Mouse (Mus musculus) liver, embryonic 13.5 days (tissue): ENCODE data around the gene Fancg. TPM values are rescaled to one million over a fixed set of nuclear protein-coding genes. Genes with fewer than 3 reads are reported as not detected.
"Not testable (repeated sequence)": the region's sequence is repeated elsewhere in the genome, so short reads cannot be mapped to it uniquely, and the experiment has no call there.

Source experiments
- ATAC-seq: fragments of 200-750 bp; cut with Nextera tagmentation; 2 replicates; pipeline ENCODE4 v1.8.0; 2017; ENCODE audit warnings: low read depth, mild to moderate bottlenecking, moderate number of reproducible peaks, moderate library complexity
- DNase-seq: peaks from one replicate; pipeline ENCODE4 v3.0.0; 2022
- H3K27ac ChIP-seq: fragments of 300-500 bp; sonication (generic); 2 replicates; pipeline ENCODE4 v1.5.1; 2015; ENCODE audit warnings: moderate library complexity, mild to moderate bottlenecking, inconsistent platforms
- H3K27me3 ChIP-seq: fragments of 300-500 bp; sonication (generic); 2 replicates; pipeline ENCODE4 v1.6.1; 2015; ENCODE audit warnings: mild to moderate bottlenecking, inconsistent platforms
- H3K36me3 ChIP-seq: fragments of 300-500 bp; sonication (generic); 2 replicates; pipeline ENCODE4 v1.6.1; 2015; ENCODE audit warnings: mild to moderate bottlenecking, inconsistent platforms
- H3K4me1 ChIP-seq: fragments of 300-500 bp; sonication (generic); replicated peaks from 2 replicates; pipeline ENCODE4 v1.6.1; 2015; ENCODE audit warnings: inconsistent platforms
- H3K4me2 ChIP-seq: fragments of 300-500 bp; sonication (generic); 2 replicates; pipeline ENCODE4 v1.6.1; 2015; ENCODE audit warnings: inconsistent platforms, mild to moderate bottlenecking, moderate library complexity
- H3K4me3 ChIP-seq: fragments of 300-500 bp; sonication (generic); replicated peaks from 2 replicates; pipeline ENCODE4 v1.5.1; 2015; ENCODE audit warnings: mild to moderate bottlenecking, inconsistent platforms
- H3K9ac ChIP-seq: fragments of 300-500 bp; sonication (generic); 2 replicates; pipeline ENCODE4 v1.6.1; 2015; ENCODE audit warnings: mild to moderate bottlenecking, inconsistent platforms
- H3K9me3 ChIP-seq: fragments of 300-500 bp; sonication (generic); replicated peaks from 2 replicates; pipeline ENCODE4 v1.6.1; 2016; ENCODE audit warnings: inconsistent platforms
- WGBS: fragments of 180-500 bp; shearing (Covaris S2); methylation state at CpG from one replicate; pipeline ENCODE4 v1.1.7; 2015; ENCODE audit not compliant: insufficient replicate concordance; 5-methylcytosine and 5-hydroxymethylcytosine counted together
- polyA plus RNA-seq: library from polyadenylated mRNA; unstranded; fragments of >200 nt; fragmentation: Nextera tagmentation; extraction: Ambion mirVana; gene quantifications from 2 replicates; pipeline ENCODE4 v1.2.1, GENCODE M21; 2015

Gene Fancg
- polyA plus RNA-seq, 1 experiment from 2014 or later = 10.3 TPM

DNA sequence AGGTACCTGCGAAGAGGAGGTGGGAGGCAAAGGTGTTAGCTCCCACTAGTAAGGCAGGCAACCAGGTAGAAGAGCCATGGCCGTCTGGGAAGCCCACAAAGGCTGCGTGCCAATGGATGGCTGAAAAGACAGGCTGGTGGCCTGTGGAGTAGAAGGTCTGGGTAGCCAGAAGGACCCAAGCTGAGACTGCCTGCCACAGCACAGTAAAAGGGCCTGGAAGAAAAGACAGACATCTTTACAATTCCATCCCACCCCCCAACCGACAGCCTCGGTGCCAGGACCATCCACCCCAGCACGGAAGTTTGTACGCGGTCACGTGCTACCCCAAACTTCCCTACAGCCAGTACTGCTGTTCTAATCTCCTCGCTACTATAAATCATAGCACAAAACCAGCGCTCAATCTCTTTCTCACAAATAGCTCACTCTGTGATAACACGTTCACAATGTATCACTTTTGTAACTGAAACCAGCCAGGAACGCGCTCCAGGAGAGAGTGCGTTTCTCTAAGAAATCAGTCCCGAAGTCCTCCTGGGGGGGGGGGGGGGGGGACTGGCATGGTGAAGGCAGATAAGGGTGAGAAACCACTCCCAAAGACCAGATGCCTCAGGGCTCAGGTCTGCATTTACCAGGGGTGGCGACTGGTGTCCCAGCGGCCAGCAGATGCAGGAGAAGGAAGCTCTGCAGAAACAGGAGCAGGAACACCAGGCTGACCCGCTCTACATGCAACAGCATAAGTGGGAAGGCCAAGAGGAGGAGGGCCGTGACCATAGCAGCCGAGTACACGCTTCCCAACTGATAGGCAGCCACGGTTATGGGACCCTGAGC, 9.5 kb upstream of the Fancg start:
- Histone ChIP-seq H3K36me3 (peaks cover 75% of the 10 kb centered on the region), H3K4me2 (no peak overlapping the region), H3K9ac (no peak overlapping the region), H3K9me3 (no peaks in the 10 kb centered on the region), H3K27me3 (no peaks in the 10 kb centered on the region), H3K4me3 (no peak overlapping the region), H3K27ac (peak overlapping the region; percentile 24; the same call in 1 of the 2 replicates), H3K4me1 (peaks cover 33% of the 10 kb centered on the region)
- WGBS = 61% methylated on average over 23 of the region's 23 CpGs
- DNase-seq (no peak), ATAC-seq (peak; percentile 61)

DNA sequence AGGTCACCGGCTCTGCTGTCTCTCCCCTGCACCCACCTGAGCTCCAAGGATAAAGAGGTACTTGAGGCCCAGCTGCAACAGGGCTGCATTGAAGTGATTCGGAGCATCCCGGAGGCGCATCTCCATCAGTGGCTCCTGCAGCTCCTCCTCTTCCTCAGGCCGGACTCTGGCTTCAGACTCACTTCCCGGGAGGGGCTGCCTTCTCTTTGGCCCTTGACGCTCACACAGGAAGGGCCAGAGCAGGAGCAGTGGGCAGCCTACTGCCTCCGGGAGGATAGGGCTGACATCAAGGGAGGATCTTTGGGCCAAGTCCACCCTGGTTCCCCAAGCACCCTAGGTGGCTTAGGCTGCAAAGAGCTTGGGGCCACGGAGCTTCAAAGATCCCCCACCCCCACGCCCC, 8.9 kb upstream of the Fancg start:
- peaks cover 26% of the 10 kb centered on the region for H3K4me1 ChIP-seq
- H3K27me3 ChIP-seq = no peaks in the 10 kb centered on the region
- H3K9ac ChIP-seq = no peak overlapping the region
- H3K4me3 ChIP-seq = no peak overlapping the region
- no peak for ATAC-seq
- H3K4me2 ChIP-seq = no peak overlapping the region
- WGBS = 84% methylated on average over 10 of the region's 10 CpGs
- no peak for DNase-seq
- H3K27ac ChIP-seq = no peak overlapping the region
- no peaks in the 10 kb centered on the region for H3K9me3 ChIP-seq
- peaks cover 74% of the 10 kb centered on the region for H3K36me3 ChIP-seq

DNA sequence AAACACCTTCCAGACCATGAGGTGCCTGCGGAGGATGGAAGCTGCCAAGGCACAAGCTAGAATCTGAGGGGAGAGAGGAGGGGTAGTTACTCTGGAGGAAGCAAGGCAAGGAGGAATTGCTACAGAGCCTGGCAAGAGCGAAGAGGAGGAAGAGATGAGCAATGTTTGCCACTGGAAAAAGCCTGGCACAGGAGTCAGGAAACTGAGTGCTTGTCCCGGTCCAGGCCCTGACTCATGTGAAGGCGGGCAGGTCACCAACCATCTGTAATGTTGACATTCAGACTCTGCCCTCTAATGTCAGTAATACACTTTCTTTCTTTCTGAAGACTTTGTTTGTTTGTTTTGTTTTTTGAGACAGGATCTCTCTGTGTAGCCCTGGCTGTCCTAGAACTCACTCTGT, 7.8 kb upstream of the Fancg start:
- Histone ChIP-seq H3K4me2 (no peak overlapping the region), H3K27me3 (no peaks in the 10 kb centered on the region), H3K4me3 (no peak overlapping the region), H3K9ac (no peak overlapping the region), H3K36me3 (peaks cover 64% of the 10 kb centered on the region), H3K4me1 (peaks cover 18% of the 10 kb centered on the region), H3K9me3 (no peaks in the 10 kb centered on the region), H3K27ac (no peak overlapping the region)
- no peak for DNase-seq
- 84% methylated on average over 4 of the region's 4 CpGs for WGBS
- no peak for ATAC-seq

DNA sequence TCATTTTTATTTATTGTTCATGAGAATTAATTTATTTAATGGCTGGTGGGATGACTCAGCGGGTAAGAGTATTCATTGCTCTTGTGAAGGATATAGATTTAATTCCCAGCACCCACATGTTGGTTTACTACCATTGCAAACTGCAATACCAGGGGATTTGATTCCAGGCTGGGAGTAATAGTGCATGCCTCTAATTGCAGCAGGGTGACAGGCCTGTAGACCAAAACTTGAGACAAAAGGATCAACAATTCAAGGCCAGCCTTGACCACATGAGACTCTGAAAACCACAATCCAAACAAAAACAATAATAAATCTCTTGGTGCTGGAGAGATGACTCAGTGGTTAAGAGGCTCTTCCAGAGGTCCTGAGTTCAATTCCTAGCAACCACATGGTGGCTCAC, 1.8 kb upstream of the Fancg start:
- WGBS = 90% methylated on average over 1 of the region's 1 CpGs
- DNase-seq (no peak), ATAC-seq (no peak)
- Histone ChIP-seq H3K9ac (no peak overlapping the region), H3K4me1 (peaks cover 27% of the 10 kb centered on the region), H3K9me3 (no peaks in the 10 kb centered on the region), H3K4me2 (no peak overlapping the region), H3K36me3 (peaks cover 5% of the 10 kb centered on the region; the same call in 1 of the 2 replicates), H3K4me3 (no peak overlapping the region), H3K27me3 (no peaks in the 10 kb centered on the region), H3K27ac (no peak overlapping the region)

DNA sequence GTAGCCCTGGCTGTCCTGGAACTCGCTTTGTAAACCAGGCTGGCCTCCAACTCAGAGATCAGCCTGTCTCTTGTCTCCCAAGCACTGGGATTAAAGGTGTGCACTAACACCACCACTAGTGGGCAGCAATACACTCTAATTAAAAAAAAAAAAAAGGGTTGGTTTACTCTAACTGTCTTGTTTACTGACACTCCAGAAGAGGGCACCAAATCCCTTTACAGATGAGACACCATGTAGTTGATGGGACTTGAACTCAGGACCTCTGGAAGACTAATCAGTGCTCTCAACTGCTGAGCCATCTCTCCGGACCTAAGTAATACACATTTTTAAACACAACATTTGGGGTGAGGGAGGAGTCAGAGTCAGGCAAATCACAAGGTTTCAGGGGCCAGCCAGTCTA, 4.5 kb downstream of the Fancg start:
- Histone ChIP-seq H3K9me3 (no peaks in the 10 kb centered on the region), H3K4me2 (no peak overlapping the region), H3K27me3 (no peaks in the 10 kb centered on the region), H3K36me3 (peaks cover 23% of the 10 kb centered on the region), H3K9ac (no peak overlapping the region), H3K4me3 (no peak overlapping the region), H3K27ac (no peak overlapping the region), H3K4me1 (peaks cover 29% of the 10 kb centered on the region)
- WGBS = 42% methylated on average over 2 of the region's 2 CpGs
- DNase-seq = peak; percentile 38
- no peak for ATAC-seq

DNA sequence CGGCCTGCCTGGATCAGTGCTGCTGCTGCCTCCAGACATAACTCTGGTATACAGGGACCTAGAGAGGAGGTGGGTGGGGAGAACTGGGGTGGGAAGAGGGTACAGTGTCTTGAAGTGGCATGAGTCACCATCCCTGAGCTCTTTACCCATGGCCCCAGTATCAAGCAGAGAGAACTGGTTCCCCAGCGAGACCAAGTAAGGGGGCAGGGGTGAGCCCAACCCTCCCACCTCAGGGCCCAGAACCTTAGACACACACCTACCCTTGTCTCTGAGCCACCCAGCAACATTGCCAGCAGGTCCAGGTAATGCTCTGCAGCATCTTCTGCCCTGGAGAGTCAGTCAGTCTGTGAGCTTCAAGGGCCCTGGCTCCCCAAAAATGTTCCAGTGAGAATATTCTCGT, 5.4 kb downstream of the Fancg start:
- H3K27me3 ChIP-seq = no peaks in the 10 kb centered on the region
- 89% methylated on average over 3 of the region's 3 CpGs for WGBS
- H3K9me3 ChIP-seq = no peaks in the 10 kb centered on the region
- peaks cover 23% of the 10 kb centered on the region for H3K36me3 ChIP-seq
- H3K4me3 ChIP-seq = no peak overlapping the region
- peaks cover 29% of the 10 kb centered on the region for H3K4me1 ChIP-seq
- no peak for DNase-seq
- no peak overlapping the region for H3K4me2 ChIP-seq
- ATAC-seq = no peak
- no peak overlapping the region for H3K27ac ChIP-seq
- no peak overlapping the region; the same call in 1 of the 2 replicates for H3K9ac ChIP-seq

DNA sequence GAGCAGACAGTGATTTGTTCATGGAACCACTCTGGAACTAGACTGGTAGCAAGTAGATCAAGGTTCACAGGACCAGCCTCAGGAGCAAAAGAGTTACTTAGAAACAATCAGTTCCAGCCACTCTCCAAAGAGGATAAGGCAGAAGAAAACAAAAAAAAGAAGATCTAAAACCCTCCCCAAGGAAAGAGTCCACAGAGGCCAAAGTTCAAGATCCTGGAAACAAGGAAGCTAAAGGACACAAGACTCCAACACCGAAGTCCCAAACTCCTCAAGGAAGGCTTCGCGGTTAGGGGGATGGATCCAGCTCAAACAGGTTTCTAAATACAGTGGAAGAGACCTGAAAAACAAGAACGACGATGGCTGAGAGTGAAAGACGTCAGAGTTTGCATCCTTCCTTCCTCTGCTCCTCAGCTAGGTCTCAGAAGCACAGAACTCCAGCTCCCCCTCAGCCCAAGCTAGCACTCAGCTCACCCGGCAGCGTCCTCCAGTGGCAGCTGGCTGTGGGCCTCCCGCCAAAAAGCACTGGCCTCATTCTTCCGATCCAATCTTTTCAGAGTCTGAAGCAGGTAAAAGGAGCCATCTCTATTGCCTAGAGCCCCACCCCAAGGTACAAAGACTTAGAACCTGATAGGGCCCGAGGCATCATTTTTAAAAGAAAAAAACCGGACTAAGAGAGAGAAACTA, 7.4 kb downstream of the Fancg start:
- H3K36me3 ChIP-seq = peaks cover 29% of the 10 kb centered on the region
- no peaks in the 10 kb centered on the region for H3K9me3 ChIP-seq
- WGBS = 77% methylated on average over 12 of the region's 12 CpGs
- DNase-seq (no peak), ATAC-seq (no peak)
- no peak overlapping the region for H3K4me2 ChIP-seq
- no peaks in the 10 kb centered on the region for H3K27me3 ChIP-seq
- H3K4me3 ChIP-seq = no peak overlapping the region
- H3K9ac ChIP-seq = no peak overlapping the region
- H3K4me1 ChIP-seq = peaks cover 22% of the 10 kb centered on the region
- no peak overlapping the region for H3K27ac ChIP-seq

DNA sequence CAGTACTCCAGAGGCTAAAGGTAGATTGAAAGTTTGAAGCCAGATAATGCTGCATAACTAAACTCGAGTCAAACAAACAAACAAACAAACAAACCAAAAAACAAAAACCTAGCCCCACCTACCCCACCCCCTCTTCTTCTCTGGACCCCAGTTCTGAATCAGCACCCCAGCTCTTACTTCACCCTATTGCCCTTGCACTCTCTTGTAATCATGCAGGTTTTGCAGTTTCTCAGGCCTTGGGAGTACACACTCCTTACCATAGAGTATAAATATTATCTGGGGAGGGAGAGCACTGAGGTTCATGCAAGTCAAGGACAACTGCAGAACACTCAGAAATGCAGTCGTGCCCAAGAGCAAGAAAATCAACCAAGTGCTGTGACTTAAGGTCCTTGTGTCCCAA, 9.0 kb downstream of the Fancg start:
- Histone ChIP-seq H3K4me3 (no peak overlapping the region), H3K36me3 (peaks cover 36% of the 10 kb centered on the region), H3K9ac (no peak overlapping the region), H3K4me1 (peaks cover 33% of the 10 kb centered on the region), H3K4me2 (no peak overlapping the region), H3K27me3 (no peaks in the 10 kb centered on the region), H3K9me3 (no peaks in the 10 kb centered on the region), H3K27ac (peak overlapping the region; percentile 85; the same call in 1 of the 2 replicates)
- DNase-seq = no peak
- ATAC-seq = no peak
- 70% methylated on average over 2 of the region's 2 CpGs for WGBS

DNA sequence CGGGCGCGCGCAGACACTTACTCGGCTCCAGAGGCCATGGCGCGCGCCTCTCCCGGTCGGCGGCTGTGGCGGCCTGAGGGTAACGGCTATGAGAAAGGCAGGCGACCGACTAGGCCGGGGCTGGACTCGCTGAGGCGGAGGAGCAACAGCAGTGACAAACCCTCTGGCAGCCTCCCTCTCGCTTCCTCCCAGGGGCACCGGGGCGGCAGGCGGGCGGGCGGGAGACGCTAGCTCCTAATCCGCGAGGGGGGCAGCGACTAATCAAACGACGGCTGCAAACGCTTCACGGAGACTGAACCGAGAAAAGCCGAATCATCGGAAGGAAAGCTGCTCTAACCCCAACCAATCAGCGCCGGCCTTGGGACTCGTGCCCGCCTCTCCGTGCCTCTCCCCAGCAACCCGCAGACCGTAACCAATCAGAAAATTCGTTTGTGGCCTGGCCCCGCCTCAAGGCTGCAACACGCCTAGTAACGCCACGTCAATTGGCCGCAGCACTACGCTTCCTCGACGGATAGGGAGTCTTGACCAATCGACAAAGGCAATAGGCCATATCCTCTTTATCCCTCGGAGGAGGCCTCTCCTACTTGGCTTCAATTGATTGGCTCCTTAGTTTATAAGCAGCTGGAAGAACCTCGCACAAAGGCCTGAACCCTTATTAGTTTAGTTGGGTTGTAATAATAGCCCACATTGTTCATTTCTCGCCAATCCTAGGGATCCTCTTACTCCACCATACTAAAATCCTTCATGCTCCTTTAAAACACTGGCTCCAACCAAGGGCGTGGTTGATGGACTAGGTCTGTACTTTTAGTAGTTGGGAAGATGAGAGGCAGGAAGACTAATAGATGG, 9.9 kb downstream of the Fancg start, which contains the start of gene Vcp:
Vcp (minus strand) TSS at position 367 of the 846 bp plus-strand sequence.
- ATAC-seq (peak; percentile 94), DNase-seq (peak; percentile 99)
- Histone ChIP-seq H3K4me2 (peak within 1 kb of the TSS; percentile 79), H3K9ac (peak within 1 kb of the TSS; percentile 98), H3K27ac (peak within 1 kb of the TSS; percentile 100), H3K4me3 (peak within 1 kb of the TSS; percentile 97), H3K36me3 (peaks cover 42% of the 10 kb centered on the region), H3K4me1 (peaks cover 33% of the 10 kb centered on the region)
- H3K27me3 ChIP-seq, H3K9me3 ChIP-seq: not testable (repeated sequence)
- under 1% methylated on average over 51 of the region's 56 CpGs for WGBS

DNA sequence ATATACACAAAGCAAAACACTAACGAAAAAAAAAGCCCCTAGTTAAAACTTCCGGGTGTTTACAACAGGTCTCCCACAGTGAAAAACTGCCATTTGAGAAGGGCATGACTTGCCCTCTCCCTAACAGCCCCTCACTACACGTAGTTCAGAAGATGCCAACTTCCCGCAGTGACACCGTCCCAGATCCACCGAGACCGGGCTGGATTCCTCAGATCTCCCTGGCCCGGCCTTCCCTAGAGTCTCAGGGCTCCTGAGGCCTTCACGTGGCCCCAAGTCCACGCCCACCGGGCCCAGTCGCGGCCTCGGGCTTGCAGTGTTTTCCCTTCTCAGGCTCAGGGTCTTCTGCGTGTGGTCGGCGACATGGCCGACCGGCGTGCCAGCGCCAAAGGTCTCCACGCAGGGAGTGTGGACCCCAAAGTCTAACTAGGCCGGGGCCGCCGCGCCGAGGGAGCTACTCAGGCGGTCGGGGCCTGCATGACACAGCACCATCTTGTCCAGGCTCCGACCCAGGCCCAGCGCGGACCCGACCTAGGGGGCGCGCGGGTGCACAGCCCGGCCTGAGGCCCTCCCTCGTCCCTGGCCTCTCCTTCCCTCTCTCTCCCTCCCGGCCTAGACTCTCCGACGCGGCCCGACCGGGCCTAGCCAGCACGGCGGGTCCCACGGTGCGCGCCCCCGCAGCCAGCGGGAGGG, 10.7 kb downstream of the Fancg start:
- H3K36me3 ChIP-seq = peaks cover 42% of the 10 kb centered on the region
- no peaks in the 10 kb centered on the region for H3K27me3 ChIP-seq
- ATAC-seq (peak; percentile 71), DNase-seq (peak; percentile 75)
- under 1% methylated on average over 51 of the region's 51 CpGs for WGBS
- no peaks in the 10 kb centered on the region for H3K9me3 ChIP-seq
- peak overlapping the region; percentile 100 for H3K27ac ChIP-seq
- peaks cover 33% of the 10 kb centered on the region for H3K4me1 ChIP-seq
- H3K4me3 ChIP-seq = peak overlapping the region; percentile 97
- peak overlapping the region; percentile 98 for H3K9ac ChIP-seq
- H3K4me2 ChIP-seq = peak overlapping the region; percentile 79
